8 mouse cellular contexts compared by ENCODE assay signal in genomic region chr10:93589281-93589848, GRCm38 (mm10). TPM values are rescaled to one million over a fixed set of nuclear protein-coding genes. Genes with fewer than 3 reads are reported as not detected.
DNase-seq lines count a peak whose midpoint lies in the region; ATAC-seq and TF ChIP-seq lines count a peak whose summit lies in the region.

Gene Snrpf (minus strand): TSS chr10:93589706.

- H3K4me3 ChIP-seq in bone marrow, adult 2 months (replicated peaks; ENCODE audit: control insufficient read depth, low read depth, low read length), result peak within 1 kb of the TSS; percentile 98
- H3K4me3 ChIP-seq in embryonic facial prominence, embryonic 15.5 days (replicated peaks), result peak within 1 kb of the TSS; percentile 81
- H3K4me3 ChIP-seq in limb, embryonic 14.5 days (replicated peaks; ENCODE audit: low read length), result peak within 1 kb of the TSS; percentile 74
- H3K4me3 ChIP-seq in midbrain, postnatal 0 days (ENCODE audit: low read depth, low read length), result peak within 1 kb of the TSS; percentile 79

- peak; percentile 95 for DNase-seq in 416B (ENCODE audit: low read depth)
- peak; percentile 97 for DNase-seq in heart, adult 8-10 months (ENCODE audit: low spot score)
- DNase-seq in kidney, adult 9 months, result peak; percentile 96
- DNase-seq in limb, embryonic 14.5 days (ENCODE audit: low spot score), result peak; percentile 95
- DNase-seq in midbrain, postnatal 0 days (ENCODE audit: low spot score), result peak; percentile 97
- DNase-seq in spleen, postnatal 14 days (ENCODE audit: low spot score in 2 of 2), result peak; percentile 78 to 89

- peak; percentile 9; the same call in 1 of the 2 replicates for TF ChIP-seq CTCF in bone marrow, adult 2 months (IDR thresholded peaks at IDR 0.05; ENCODE audit: control insufficient read depth, insufficient read depth, low read length)
- no peak for TF ChIP-seq CTCF in midbrain, postnatal 0 days (IDR thresholded peaks at IDR 0.05)

- H3K27ac ChIP-seq in bone marrow, adult 2 months (ENCODE audit: control insufficient read depth, insufficient read depth, low read depth, low read length, poor library complexity), result peak within 1 kb of the TSS; percentile 70
- peak within 1 kb of the TSS; percentile 76 for H3K27ac ChIP-seq in embryonic facial prominence, embryonic 15.5 days (replicated peaks)
- peak within 1 kb of the TSS; percentile 59; the same call in 1 of the 2 replicates for H3K27ac ChIP-seq in limb, embryonic 14.5 days (replicated peaks; ENCODE audit: low read depth, low read length)
- H3K27ac ChIP-seq in midbrain, postnatal 0 days (ENCODE audit: low read depth, low read length), result peak within 1 kb of the TSS; percentile 82

- TF ChIP-seq POLR2A in bone marrow, adult 2 months (IDR thresholded peaks at IDR 0.05; ENCODE audit: borderline replicate concordance, control insufficient read depth, low read depth, low read length), result peak; percentile 46; the same call in 1 of the 2 replicates
- TF ChIP-seq POLR2A in limb, embryonic 14.5 days (IDR thresholded peaks at IDR 0.05; ENCODE audit: borderline replicate concordance, extremely low read depth, insufficient read depth, insufficient read length), result no peak

- no peaks in the 10 kb centered on the region for H3K27me3 ChIP-seq in embryonic facial prominence, embryonic 15.5 days
- H3K27me3 ChIP-seq in limb, embryonic 14.5 days (ENCODE audit: control insufficient read depth, insufficient read depth, low read length), result no peaks in the 10 kb centered on the region
- H3K27me3 ChIP-seq in midbrain, postnatal 0 days (ENCODE audit: insufficient read depth, low read length), result no peaks in the 10 kb centered on the region

- no peaks in the 10 kb centered on the region for H3K9me3 ChIP-seq in embryonic facial prominence, embryonic 15.5 days (replicated peaks)
- no peaks in the 10 kb centered on the region for H3K9me3 ChIP-seq in limb, embryonic 14.5 days (ENCODE audit: control insufficient read depth, low read length)
- H3K9me3 ChIP-seq in midbrain, postnatal 0 days (ENCODE audit: low read length), result no peaks in the 10 kb centered on the region

- peaks cover 13% of the 10 kb centered on the region; the same call in 1 of the 2 replicates for H3K36me3 ChIP-seq in embryonic facial prominence, embryonic 15.5 days
- peaks cover 23% of the 10 kb centered on the region for H3K36me3 ChIP-seq in limb, embryonic 14.5 days (ENCODE audit: control insufficient read depth, insufficient read depth, low read length)
- H3K36me3 ChIP-seq in midbrain, postnatal 0 days (ENCODE audit: insufficient read depth, low read length), result 0 out of 2 replicates have a peak, but pooled peaks cover 3% of the 10 kb centered on the region

- ATAC-seq in embryonic facial prominence, embryonic 15.5 days (ENCODE audit: insufficient number of reproducible peaks, low FRiP score, low TSS enrichment, low read depth), result peak; percentile 91
- ATAC-seq in limb, embryonic 14.5 days (ENCODE audit: low FRiP score, low read depth), result peak; percentile 91
- ATAC-seq in midbrain, postnatal 0 days (ENCODE audit: low FRiP score), result peak; percentile 89

- peak within 1 kb of the TSS; percentile 62 for H3K9ac ChIP-seq in embryonic facial prominence, embryonic 15.5 days
- H3K9ac ChIP-seq in limb, embryonic 14.5 days (ENCODE audit: low read depth, low read length, severe bottlenecking), result peak within 1 kb of the TSS; percentile 74
- peak within 1 kb of the TSS; percentile 84 for H3K9ac ChIP-seq in midbrain, postnatal 0 days (replicated peaks; ENCODE audit: low read length, poor library complexity, severe bottlenecking)

- under 1% methylated on average over 61 of the region's 63 CpGs for WGBS in bone marrow, adult 2 months
- WGBS in embryonic facial prominence, embryonic 15.5 days, result under 1% methylated on average over 63 of the region's 63 CpGs
- 0% methylated on average over 35 of the region's 63 CpGs for WGBS in limb, embryonic 14.5 days
- 3% methylated on average over 46 of the region's 63 CpGs for WGBS in midbrain, postnatal 0 days

- H3K4me1 ChIP-seq in bone marrow, adult 2 months (ENCODE audit: control insufficient read depth, insufficient read depth, low read length), result peaks cover 2% of the 10 kb centered on the region; the same call in 1 of the 2 replicates
- peaks cover 20% of the 10 kb centered on the region; the same call in 1 of the 2 replicates for H3K4me1 ChIP-seq in embryonic facial prominence, embryonic 15.5 days
- H3K4me1 ChIP-seq in limb, embryonic 14.5 days (ENCODE audit: control insufficient read depth, insufficient read depth, low read length), result peaks cover 9% of the 10 kb centered on the region
- H3K4me1 ChIP-seq in midbrain, postnatal 0 days (ENCODE audit: insufficient read depth, low read length), result peaks cover 7% of the 10 kb centered on the region; the same call in 1 of the 2 replicates

- peak within 1 kb of the TSS; percentile 89 for H3K4me2 ChIP-seq in embryonic facial prominence, embryonic 15.5 days (replicated peaks)
- peak within 1 kb of the TSS; percentile 91 for H3K4me2 ChIP-seq in limb, embryonic 14.5 days (replicated peaks; ENCODE audit: low read depth, low read length, severe bottlenecking)
- peak within 1 kb of the TSS; percentile 84 for H3K4me2 ChIP-seq in midbrain, postnatal 0 days (ENCODE audit: low read depth, low read length, poor library complexity, severe bottlenecking)

RNA-seq across cellular contexts. Expression of gene Snrpf, which starts in this region (rescaled TPM):
- polyA plus RNA-seq in bone marrow, adult 2 months (2011; ENCODE audit: insufficient read depth, insufficient read length, low replicate concordance, missing spikeins), result 56.3 and 79.1 TPM in 2 replicates
- 103 and 107 TPM in 2 replicates for polyA plus RNA-seq in embryonic facial prominence, embryonic 15.5 days (2015; fragmentation: Nextera tagmentation; extraction: Ambion mirVana)
- total RNA-seq in heart, adult 8-10 months (2022), result 10 to 100 TPM in 2 of 4 experiments, 1 to 10 TPM in 2; 7.5 to 12.3 (median 10.9) TPM
- 145 and 181 TPM in 2 replicates for polyA plus RNA-seq in limb, embryonic 14.5 days (2012; rRNA removed)
- 125 and 129 TPM in 2 replicates for polyA plus RNA-seq in limb, embryonic 14.5 days (2014; fragmentation: Nextera tagmentation; extraction: Ambion mirVana)
- total RNA-seq in midbrain, postnatal 0 days (2014; rRNA removed), result 22.2 and 34.8 TPM in 2 replicates
- 50.5 and 50.7 TPM in 2 replicates for polyA plus RNA-seq in midbrain, postnatal 0 days (2015; fragmentation: Nextera tagmentation; extraction: Ambion mirVana)

Comparison
In these comparisons a context has a peak if more than half of its experiments do, and no peak if none do; other contexts are left out.
1. Peak in every context shown above with its lines: DNase-seq, ATAC-seq, H3K4me3 ChIP-seq and H3K27ac ChIP-seq.